Mouse (Mus musculus) lung, postnatal 14 days (tissue): ENCODE measurements around the gene Inpp5k.
"Not testable (repeated sequence)": the region's sequence is repeated elsewhere in the genome, so short reads cannot be mapped to it uniquely, and the experiment has no call there.

Source experiments
- DNase-seq: peaks from one replicate; pipeline ENCODE4 v3.0.0; 2021

Inpp5k gene

DNA sequence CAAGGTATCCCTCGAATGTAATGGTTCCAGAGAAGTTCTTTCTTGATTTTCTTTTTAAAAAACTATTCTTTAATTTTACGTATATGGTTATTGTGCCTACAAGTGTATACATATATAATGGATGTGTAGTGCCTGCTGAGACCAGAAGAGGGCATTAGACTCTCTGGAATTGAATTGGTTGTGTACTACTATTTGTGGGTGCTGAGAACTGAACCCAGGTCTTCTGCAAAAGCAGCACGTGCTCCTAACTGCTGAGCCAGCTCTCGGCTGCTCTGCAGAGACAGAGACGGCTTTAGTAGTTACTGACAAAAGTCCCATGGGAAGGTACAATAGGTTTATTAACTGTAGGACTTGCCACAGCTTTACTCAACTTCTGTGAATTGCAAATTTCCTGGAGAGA lies 53.7 kb downstream of the Inpp5k start:
- DNase-seq = no peak

DNA sequence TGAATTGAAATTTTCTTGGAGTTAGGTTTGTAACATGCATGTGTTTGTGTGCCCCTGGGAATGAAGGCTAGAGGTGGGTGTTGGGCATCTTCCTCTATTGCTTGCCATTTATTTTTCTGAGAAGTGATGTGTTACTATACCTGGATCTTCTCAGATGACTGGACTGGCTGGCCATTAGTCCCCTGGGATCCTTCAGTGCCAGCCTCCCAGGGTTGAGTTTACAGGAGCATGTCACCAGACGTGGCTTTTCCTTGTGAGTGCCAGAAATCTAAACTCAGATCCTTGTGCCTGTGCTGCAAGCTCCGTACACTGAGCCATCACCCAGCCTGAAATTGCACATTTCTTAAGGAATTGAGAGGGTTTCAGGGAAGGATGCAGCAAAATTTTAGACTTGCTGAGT lies 54.2 kb downstream of the Inpp5k start:
- DNase-seq = no peak

DNA sequence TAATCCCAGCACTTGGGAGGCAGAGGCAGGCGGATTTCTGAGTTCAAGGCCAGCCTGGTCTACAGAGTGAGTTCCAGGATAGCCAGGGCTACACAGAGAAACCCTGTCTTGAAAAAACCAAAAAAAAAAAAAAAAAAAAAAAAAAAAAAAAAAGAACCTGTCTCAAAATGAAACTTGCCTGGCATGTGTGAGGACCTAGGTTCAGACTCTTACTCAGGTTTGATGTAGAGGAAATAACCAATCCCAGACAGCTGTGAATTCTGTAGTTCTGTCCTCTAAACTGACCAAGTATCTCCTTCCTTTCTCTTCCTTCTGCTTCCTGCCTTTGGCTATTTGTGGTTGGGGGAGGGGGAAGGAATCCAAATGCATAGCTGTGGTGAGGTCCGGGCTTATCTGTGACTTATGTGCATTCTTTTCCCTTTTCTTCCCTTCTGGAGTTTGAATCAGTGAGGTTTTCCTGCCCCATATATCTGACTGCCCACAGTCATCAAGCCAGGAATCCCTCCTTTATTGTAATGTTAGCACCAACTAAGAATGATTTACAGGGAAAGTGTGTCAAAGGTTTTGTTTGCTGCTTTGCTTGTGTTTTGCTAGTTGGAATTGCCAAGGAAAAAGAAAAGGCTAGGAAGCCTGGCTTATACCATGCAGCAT lies 56.7 kb downstream of the Inpp5k start:
- no peak for DNase-seq

DNA sequence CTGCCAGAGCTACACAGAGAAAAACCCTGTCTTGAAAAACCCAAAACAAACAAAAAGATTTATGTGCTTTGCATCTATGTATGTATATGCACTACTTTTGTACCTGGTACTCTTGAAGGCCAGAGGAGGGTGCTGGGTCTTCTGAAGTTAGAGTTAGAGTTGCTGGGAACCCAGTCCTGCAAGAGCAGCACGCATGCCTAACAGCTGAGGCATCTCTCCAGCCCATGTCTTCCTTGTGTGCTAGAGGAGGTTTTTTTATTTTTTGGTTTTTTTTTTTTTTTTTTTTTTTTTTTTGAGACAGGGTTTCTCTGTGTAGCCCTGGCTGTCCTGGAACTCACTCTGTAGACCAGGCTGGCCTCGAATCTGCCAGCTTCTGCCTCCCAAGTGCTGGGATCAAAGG lies 57.3 kb downstream of the Inpp5k start:
- no peak for DNase-seq

DNA sequence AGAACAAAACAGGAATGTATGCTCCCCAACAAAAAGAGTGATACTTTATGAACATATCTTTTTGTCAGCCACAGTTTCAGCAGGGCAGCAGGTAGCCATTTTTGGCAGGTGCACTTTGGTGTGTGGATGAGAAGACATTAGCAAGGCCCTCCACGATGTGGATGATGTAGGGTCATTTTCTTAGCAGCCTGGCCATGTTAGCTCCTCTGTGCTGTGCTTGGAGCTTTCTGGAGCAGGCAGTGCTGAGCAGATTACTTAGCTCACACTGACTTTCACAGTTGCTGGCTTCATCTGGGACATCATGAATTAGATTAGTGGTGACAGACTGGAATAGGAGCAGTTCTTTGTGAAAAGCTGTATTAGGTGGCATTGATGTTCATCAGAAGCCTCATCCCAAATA lies 59.2 kb downstream of the Inpp5k start:
- no peak for DNase-seq

DNA sequence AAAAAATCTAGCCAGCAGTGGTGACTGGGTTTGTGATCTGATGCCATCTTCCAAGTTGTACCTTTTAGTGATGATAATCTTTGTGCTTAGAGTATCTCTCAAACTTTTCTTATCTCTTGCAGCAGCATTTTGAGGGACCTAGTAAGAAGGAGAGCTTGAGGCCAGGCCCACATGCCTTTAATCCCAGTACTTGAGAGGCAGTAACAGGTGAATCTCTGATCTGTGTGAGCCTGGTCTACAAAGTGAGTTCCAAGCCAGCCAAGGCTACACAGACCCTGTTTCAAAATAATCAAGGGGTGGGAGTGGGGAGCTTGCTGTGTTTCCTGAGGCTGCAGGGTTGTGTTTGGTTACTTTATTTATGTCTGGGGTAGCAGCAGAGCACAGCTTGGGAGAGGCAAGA lies 60.3 kb downstream of the Inpp5k start:
- DNase-seq = no peak

DNA sequence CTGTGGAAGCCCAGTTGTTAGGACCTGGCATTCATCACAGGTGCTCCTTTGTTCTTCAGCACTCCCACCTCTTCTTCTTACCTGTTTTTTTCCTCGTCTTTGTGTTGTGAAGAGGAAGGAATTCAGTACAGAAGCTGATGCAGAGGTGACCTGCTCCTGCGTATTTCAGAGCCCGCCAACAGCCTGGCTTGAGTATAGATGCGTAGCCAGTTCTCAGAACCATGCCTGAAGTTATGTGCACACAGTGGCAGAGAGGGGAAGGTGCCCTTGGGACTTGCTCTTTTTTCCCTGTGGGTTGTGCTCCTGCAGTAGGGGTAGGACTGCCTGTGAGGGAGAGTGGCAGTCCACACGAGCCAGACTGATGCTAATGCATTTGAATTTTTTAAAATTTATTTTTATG lies 62.8 kb downstream of the Inpp5k start:
- no peak for DNase-seq

DNA sequence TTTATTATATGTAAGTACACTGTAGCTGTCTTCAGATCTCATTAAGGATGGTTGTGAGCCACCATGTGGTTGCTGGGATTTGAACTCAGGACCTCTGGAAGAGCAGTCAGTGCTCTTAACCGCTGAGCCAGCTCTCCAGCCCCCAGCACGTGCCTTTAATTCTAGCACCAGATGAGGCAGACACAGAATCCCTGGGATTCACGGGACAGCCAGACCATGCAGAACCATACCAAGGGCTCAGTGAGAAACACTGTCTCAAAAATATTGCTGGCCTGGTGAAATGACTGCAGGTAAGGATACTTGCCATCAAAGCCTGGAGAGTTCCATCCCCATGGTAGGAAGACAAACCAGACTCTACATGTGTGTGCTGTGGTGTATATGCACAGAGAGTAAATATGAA lies 66.7 kb downstream of the Inpp5k start:
- not testable (repeated sequence) for DNase-seq
